Mouse (Mus musculus) embryonic facial prominence, embryonic 10.5 days (tissue): Measurements from ENCODE around the gene Gm6356. TPM values are rescaled to one million over a fixed set of nuclear protein-coding genes. Genes with fewer than 3 reads are reported as not detected.
"Not testable (repeated sequence)": the region's sequence is repeated elsewhere in the genome, so short reads cannot be mapped to it uniquely, and the experiment has no call there.

Source experiments
- DNase-seq: peaks from one replicate; pipeline ENCODE4 v3.0.0-alpha.2; 2017; ENCODE audit warnings: low spot score
- H3K27ac ChIP-seq: fragments of 300-500 bp; sonication (generic); replicated peaks from 2 replicates; pipeline ENCODE4 v1.5.1; 2016; ENCODE audit warnings: mild to moderate bottlenecking
- H3K27me3 ChIP-seq: fragments of 300-500 bp; sonication (generic); replicated peaks from 2 replicates; pipeline ENCODE4 v1.6.1; 2016; ENCODE audit warnings: low read depth, mild to moderate bottlenecking; ENCODE audit not compliant: poor library complexity, severe bottlenecking
- H3K36me3 ChIP-seq: fragments of 300-500 bp; sonication (generic); replicated peaks from 2 replicates; pipeline ENCODE4 v1.6.1; 2016; ENCODE audit warnings: mild to moderate bottlenecking, moderate library complexity
- H3K4me1 ChIP-seq: fragments of 300-500 bp; sonication (generic); 2 replicates; pipeline ENCODE4 v1.6.1; 2016
- H3K4me3 ChIP-seq: fragments of 300-500 bp; sonication (generic); 2 replicates; pipeline ENCODE4 v1.5.1; 2016; ENCODE audit warnings: mild to moderate bottlenecking, moderate library complexity
- H3K9me3 ChIP-seq: fragments of 300-500 bp; sonication (generic); 2 replicates; pipeline ENCODE4 v1.6.1; 2016; ENCODE audit warnings: mild to moderate bottlenecking
- WGBS: fragments of 180-500 bp; shearing (Covaris S2); methylation state at CpG from one replicate; pipeline ENCODE4 v1.1.7; 2016; 5-methylcytosine and 5-hydroxymethylcytosine counted together
- polyA plus RNA-seq: library from polyadenylated mRNA; unstranded; fragments of >200 nt; fragmentation: Nextera tagmentation; extraction: Ambion mirVana; gene quantifications from 2 replicates; pipeline ENCODE4 v1.2.1, GENCODE M21; 2016

Gm6356 gene
- not detected in 2 replicates for polyA plus RNA-seq

GRCm38 (mm10) chr14:6973718-6974117 lies at the start of gene Gm6356:
TSS of gene Gm6356 (minus strand) at chr14:6973818.
- 58% methylated on average over 1 of the region's 2 CpGs for WGBS
- H3K4me1 ChIP-seq, H3K27ac ChIP-seq, H3K4me3 ChIP-seq, H3K36me3 ChIP-seq, H3K27me3 ChIP-seq, DNase-seq, H3K9me3 ChIP-seq: not testable (repeated sequence)

Other genes starting within 250 kb of the Gm6356 start
- gene Gm3636, start 231.5 kb downstream of the Gm6356 start, polyA plus RNA-seq = 4.9 and 6.1 TPM in 2 replicates
- not detected in 2 replicates for gene Gm8362, start 199.4 kb downstream of the Gm6356 start, polyA plus RNA-seq
- gene Gm3642, start 133.5 kb downstream of the Gm6356 start, polyA plus RNA-seq = 0.09 TPM in 1 of 2 replicates, not detected in the other
- 1.9 and 2.2 TPM in 2 replicates for gene Gm3667, start 83.9 kb downstream of the Gm6356 start, polyA plus RNA-seq
- gene Gm10406, start 53.6 kb upstream of the Gm6356 start, polyA plus RNA-seq = 1.3 TPM in 2 replicates
- not detected in 2 replicates for gene Gm3685, start 71.2 kb upstream of the Gm6356 start, polyA plus RNA-seq
- 1.9 and 2.7 TPM in 2 replicates for gene Gm3696, start 126.8 kb upstream of the Gm6356 start, polyA plus RNA-seq
- gene Gm6676, start 151.6 kb upstream of the Gm6356 start, polyA plus RNA-seq = not detected in 2 replicates
- 4.2 and 4.6 TPM in 2 replicates for gene Gm3512, start 200.7 kb upstream of the Gm6356 start, polyA plus RNA-seq
- not detected in 2 replicates for gene Gm16434, start 220.7 kb upstream of the Gm6356 start, polyA plus RNA-seq